In the genomic region with DNA sequence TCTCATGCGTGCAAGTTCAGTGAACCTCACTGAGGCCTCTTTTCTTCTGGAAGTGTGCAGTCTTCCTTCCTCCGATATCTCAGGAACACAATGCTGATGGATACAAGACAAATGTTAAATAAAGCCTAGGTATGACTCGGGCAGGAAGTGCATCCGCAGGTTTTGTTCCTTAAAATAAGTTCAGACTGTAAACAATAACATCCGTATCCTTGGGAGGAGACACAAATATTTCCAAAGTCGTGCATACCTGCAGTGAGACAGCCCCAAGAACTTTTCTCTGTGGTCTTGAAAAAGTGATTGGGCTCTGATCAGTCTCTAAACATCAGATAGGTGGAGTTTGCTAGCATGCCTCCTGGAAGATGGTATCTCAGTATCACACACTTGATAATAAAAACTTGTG, we compare ENCODE assay signal across 25 mouse cellular contexts. TPM values are rescaled to one million over a fixed set of nuclear protein-coding genes. Genes with fewer than 3 reads are reported as not detected.
DNase-seq lines count a peak whose midpoint lies in the region; ATAC-seq and TF ChIP-seq lines count a peak whose summit lies in the region.
"Had no signal": no experiment of that assay in that cellular context is flagged by ENCODE, and none has a peak within 500 bp of the region (broad histone marks: within the 10 kb centered on the region; RNA-seq: fewer than 3 reads in every experiment).

No protein-coding gene starts in this region.

- peaks cover 100% of the 10 kb centered on the region for H3K4me1 ChIP-seq in heart, embryonic 13.5 days
- H3K4me1 ChIP-seq in heart, embryonic 11.5 days (ENCODE audit: control insufficient read depth, insufficient read depth, low read length): peaks cover 71% of the 10 kb centered on the region
- peaks cover 65% of the 10 kb centered on the region for H3K4me1 ChIP-seq in brown adipose tissue, adult 24 weeks (ENCODE audit: control insufficient read depth, insufficient read depth, insufficient read length, low read length)

- peaks cover 63% of the 10 kb centered on the region for H3K36me3 ChIP-seq in heart, embryonic 13.5 days
- H3K36me3 ChIP-seq in heart, embryonic 11.5 days (ENCODE audit: control insufficient read depth, insufficient read depth, low read length): 0 out of 2 replicates have a peak, but pooled peaks cover 2% of the 10 kb centered on the region
- H3K36me3 ChIP-seq: embryonic facial prominence, embryonic 15.5 days; forebrain, embryonic 10.5 days; G1E; hindbrain, embryonic 12.5 days had no signal

- DNase-seq in gastrocnemius, adult 2 months: no peak
- no peak for DNase-seq in gastrocnemius, adult 18-20 months (ENCODE audit: low spot score)
- DNase-seq in layer of hippocampus, adult 2 months (ENCODE audit: low spot score in 2 of 2): no peak
- no peak for DNase-seq in layer of hippocampus, postnatal 36 days
- DNase-seq: adrenal gland, adult 8-10 months; adrenal gland, postnatal 36 days; B cell, adult 2 months; cerebellum, adult 11 months; cerebellum, adult 8-10 months; cerebellum, postnatal 14 days; embryo, embryonic 11 days; gastrocnemius, postnatal 10 days; heart, postnatal 14 days had no signal

- H3K27ac ChIP-seq in gastrocnemius, adult 2 months: peak overlapping the region; percentile 32
- H3K27ac ChIP-seq in heart, embryonic 13.5 days (replicated peaks): peak overlapping the region; percentile 51
- H3K27ac ChIP-seq in heart, embryonic 11.5 days (ENCODE audit: low read depth, low read length): no peak overlapping the region
- peak overlapping the region; percentile 32; the same call in 1 of the 2 replicates for H3K27ac ChIP-seq in layer of hippocampus, adult 2 months
- peak overlapping the region; percentile 68 for H3K27ac ChIP-seq in brown adipose tissue, adult 24 weeks (replicated peaks; ENCODE audit: low read depth, low read length)
- H3K27ac ChIP-seq: embryonic facial prominence, embryonic 15.5 days; forebrain, embryonic 10.5 days; hindbrain, embryonic 12.5 days had no signal

- H3K9ac ChIP-seq in heart, embryonic 13.5 days: no peak overlapping the region
- no peak overlapping the region for H3K9ac ChIP-seq in heart, embryonic 11.5 days (ENCODE audit: low read depth, low read length)
- H3K9ac ChIP-seq: embryonic facial prominence, embryonic 15.5 days; hindbrain, embryonic 12.5 days had no signal

- intact Hi-C loops in gastrocnemius, adult 2 months (cut with DNase I): no loop called here

- no peak for TF ChIP-seq CTCF in gastrocnemius, adult 2 months (IDR thresholded peaks at IDR 0.05)
- TF ChIP-seq CTCF in layer of hippocampus, adult 2 months (conservative IDR thresholded peaks at IDR 0.05): no peak

- no peaks in the 10 kb centered on the region for H3K27me3 ChIP-seq in heart, embryonic 13.5 days (replicated peaks)
- H3K27me3 ChIP-seq in heart, embryonic 11.5 days (ENCODE audit: control insufficient read depth, insufficient read depth, low read length): no peaks in the 10 kb centered on the region
- H3K27me3 ChIP-seq: embryonic facial prominence, embryonic 15.5 days; hindbrain, embryonic 12.5 days had no signal

- ATAC-seq in heart, embryonic 13.5 days (ENCODE audit: extremely low read depth, insufficient number of reproducible peaks, low FRiP score, low TSS enrichment): no peak
- no peak for ATAC-seq in heart, embryonic 11.5 days (replicated peaks; ENCODE audit: insufficient number of reproducible peaks, low FRiP score, low TSS enrichment)
- ATAC-seq: CD4-positive, CD25-positive, alpha-beta regulatory T cell, adult 4 months; hindbrain, embryonic 16.5 days; inflammation-experienced regulatory T-cells, adult 6 months; intestine, postnatal 0 days had no signal

- no peak overlapping the region for H3K4me3 ChIP-seq in gastrocnemius, adult 2 months
- no peak overlapping the region for H3K4me3 ChIP-seq in heart, embryonic 13.5 days
- no peak overlapping the region for H3K4me3 ChIP-seq in heart, embryonic 11.5 days (ENCODE audit: low read depth, low read length)
- H3K4me3 ChIP-seq in layer of hippocampus, adult 2 months: no peak overlapping the region
- H3K4me3 ChIP-seq in brown adipose tissue, adult 24 weeks (ENCODE audit: insufficient read depth, low read depth, low read length): no peak overlapping the region
- H3K4me3 ChIP-seq: embryonic facial prominence, embryonic 15.5 days; erythroblast, embryonic 14.5 days; forebrain, embryonic 10.5 days; hindbrain, embryonic 12.5 days had no signal

- WGBS in heart, embryonic 13.5 days: 70% methylated on average over 6 of the region's 6 CpGs
- WGBS in heart, embryonic 11.5 days (ENCODE audit: insufficient replicate concordance): 73% methylated on average over 6 of the region's 6 CpGs

- H3K9me3 ChIP-seq in heart, embryonic 13.5 days: no peaks in the 10 kb centered on the region
- H3K9me3 ChIP-seq in heart, embryonic 11.5 days (replicated peaks; ENCODE audit: control insufficient read depth, low read length): no peaks in the 10 kb centered on the region
- H3K9me3 ChIP-seq: embryonic facial prominence, embryonic 15.5 days; forebrain, embryonic 10.5 days; G1E; hindbrain, embryonic 12.5 days had no signal

- no peak overlapping the region for H3K4me2 ChIP-seq in heart, embryonic 13.5 days
- no peak overlapping the region for H3K4me2 ChIP-seq in heart, embryonic 11.5 days
- H3K4me2 ChIP-seq: embryonic facial prominence, embryonic 15.5 days; hindbrain, embryonic 12.5 days had no signal

RNA-seq across cellular contexts. Expression of a gene that starts 15.0 kb away (rescaled TPM):
- 10 to 100 TPM; 25.7 to 44.6 TPM for total RNA-seq in gastrocnemius, adult 2 months (2021)
- total RNA-seq in gastrocnemius, adult 18-20 months (2021): 10 to 100 TPM; 23.7 to 29.0 TPM
- 120 and 121 TPM in 2 replicates for polyA plus RNA-seq in heart, embryonic 13.5 days (2015; fragmentation: Nextera tagmentation; extraction: Ambion mirVana)
- 93.7 and 110 TPM in 2 replicates for polyA plus RNA-seq in heart, embryonic 11.5 days (2014; fragmentation: Nextera tagmentation; extraction: Ambion mirVana)
- total RNA-seq in layer of hippocampus, adult 2 months (2021): 100 to 1,000 TPM in 1 of 2 experiments, 10 to 100 TPM in 1; 98.8 to 106 TPM
- 100 to 1,000 TPM; 109 to 121 TPM for total RNA-seq in layer of hippocampus, postnatal 36 days (2021)
- 56.0 and 73.5 TPM in 2 replicates for polyA plus RNA-seq in brown adipose tissue, adult 24 weeks (2012; ENCODE audit: insufficient read depth, insufficient read length, missing spikeins)
- polyA plus RNA-seq: G1E had no signal
